Mouse (Mus musculus): ENCODE measurements around the gene Prss38.

DNA sequence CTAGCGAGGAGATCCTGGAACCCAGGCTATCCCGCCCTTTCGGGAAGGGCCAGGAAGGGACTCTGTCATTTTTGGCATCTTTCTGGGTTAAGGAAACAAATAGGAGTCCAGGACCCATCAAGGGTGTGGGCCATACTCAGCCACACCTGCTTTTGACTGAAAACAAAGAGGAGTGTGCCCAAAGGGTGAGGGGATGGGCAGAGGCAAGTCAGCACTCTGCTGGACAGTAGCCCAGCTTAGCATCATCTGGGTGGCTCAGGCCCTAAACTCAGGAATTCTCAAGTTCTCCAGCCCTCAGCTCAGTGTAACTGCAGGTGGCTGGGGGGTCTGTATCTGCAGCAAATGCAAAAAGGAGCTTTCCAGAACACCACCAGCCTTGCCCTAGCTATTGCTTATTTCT, 2.5 kb upstream of the Prss38 start:
- TF ChIP-seq CTCF (IDR thresholded peaks at IDR 0.05), result no peak
- no peak for TF ChIP-seq EP300 (IDR thresholded peaks at IDR 0.05; ENCODE audit: insufficient read depth, low read depth, low read length)
